Mouse (Mus musculus) naive thymus-derived CD4-positive, alpha-beta T cell, adult 2 months (primary cell): ENCODE results near the gene Anxa4.

ENCODE experiments used
- DNase-seq: peaks from one replicate; pipeline ENCODE4 v3.0.0-alpha.2; 2011; ENCODE audit warnings: low read depth

Anxa4 gene

GRCm38 (mm10) chr6:86800467-86800866, 7.1 kb upstream of the Anxa4 start:
- DNase-seq = no peak

DNA sequence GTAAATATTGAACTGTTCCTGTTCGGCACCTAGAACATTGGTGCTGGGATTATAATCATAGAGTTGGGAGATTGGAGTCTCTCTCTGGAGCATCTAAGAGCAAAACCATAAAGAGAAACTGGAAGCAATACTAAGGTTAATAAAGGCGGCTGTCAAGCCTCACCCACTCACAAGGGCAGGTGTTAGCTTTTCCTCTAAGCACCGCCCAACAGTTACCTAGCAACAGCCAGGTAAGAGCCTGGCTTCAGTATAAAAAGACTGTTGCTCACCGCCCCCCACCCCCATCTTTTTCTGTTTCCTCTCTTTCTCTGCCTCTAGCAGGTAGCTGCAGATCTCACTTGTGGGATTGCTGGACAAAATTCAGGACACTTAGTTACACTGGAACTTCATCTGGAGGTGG, 4.1 kb upstream of the Anxa4 start:
- no peak for DNase-seq

- no peak for DNase-seq
Measured at GRCm38 (mm10) chr6:86793957-86794356, 573 bp upstream of the Anxa4 start.

GRCm38 (mm10) chr6:86790351-86790943, 2.9 kb downstream of the Anxa4 start:
- no peak for DNase-seq

DNA sequence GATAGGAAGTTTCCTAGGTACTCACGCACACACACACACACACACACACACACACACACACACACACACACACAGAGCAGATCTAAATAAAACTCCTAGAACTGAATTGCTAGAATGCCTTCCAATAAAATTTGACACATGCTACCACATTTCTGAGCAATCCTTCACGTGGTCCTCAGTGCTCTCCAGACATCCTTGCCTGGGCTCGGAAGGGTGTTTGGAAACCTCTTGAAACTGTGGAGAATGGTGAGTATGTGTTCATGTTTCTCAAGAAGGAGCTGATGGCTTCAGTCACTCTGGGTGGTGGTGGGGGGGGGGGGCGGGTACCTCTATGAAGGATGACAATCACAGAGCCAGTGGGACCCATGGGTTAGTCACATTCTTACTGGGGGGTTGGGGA, 5.1 kb downstream of the Anxa4 start:
- DNase-seq = no peak

- DNase-seq = no peak
Measured at GRCm38 (mm10) chr6:86786545-86786944, 6.8 kb downstream of the Anxa4 start.

- DNase-seq = no peak
Measured at GRCm38 (mm10) chr6:86784739-86785138, 8.6 kb downstream of the Anxa4 start.

- DNase-seq = no peak
Measured at GRCm38 (mm10) chr6:86782342-86782741, 11.0 kb downstream of the Anxa4 start.

- no peak for DNase-seq
Measured at GRCm38 (mm10) chr6:86781361-86781957, 11.9 kb downstream of the Anxa4 start.

DNA sequence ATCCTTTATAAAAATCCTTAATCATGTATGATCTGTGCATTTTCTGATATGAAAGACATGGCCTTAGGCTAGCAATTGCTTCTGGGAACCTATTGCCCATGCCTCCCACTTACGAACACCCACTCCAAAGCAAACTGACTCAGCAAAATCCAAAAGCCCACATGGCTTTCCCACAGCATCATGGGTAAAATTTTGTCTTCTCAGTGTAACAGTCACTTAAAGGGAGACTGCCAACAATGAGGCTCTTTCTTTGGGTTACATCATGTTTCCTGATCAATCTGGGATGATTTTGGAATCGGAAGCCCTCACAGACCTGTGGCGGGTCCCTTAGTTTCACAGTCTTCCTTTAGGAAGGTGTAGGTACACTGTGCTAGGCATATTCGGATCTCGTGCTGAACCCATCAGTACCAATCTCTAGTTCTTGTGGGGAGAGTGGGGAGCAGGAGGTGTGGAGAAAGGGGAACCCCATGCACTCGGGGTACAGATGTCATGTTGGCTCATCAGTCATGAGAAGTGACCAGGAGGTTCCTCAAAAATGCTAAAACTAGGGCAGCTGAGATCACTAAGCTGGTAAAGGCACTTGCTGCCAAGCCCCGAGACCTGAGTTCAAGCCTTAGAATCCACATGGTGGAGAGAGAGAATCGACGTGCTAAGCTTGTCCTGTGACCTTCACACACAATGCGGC, 14.3 kb downstream of the Anxa4 start:
- no peak for DNase-seq

DNA sequence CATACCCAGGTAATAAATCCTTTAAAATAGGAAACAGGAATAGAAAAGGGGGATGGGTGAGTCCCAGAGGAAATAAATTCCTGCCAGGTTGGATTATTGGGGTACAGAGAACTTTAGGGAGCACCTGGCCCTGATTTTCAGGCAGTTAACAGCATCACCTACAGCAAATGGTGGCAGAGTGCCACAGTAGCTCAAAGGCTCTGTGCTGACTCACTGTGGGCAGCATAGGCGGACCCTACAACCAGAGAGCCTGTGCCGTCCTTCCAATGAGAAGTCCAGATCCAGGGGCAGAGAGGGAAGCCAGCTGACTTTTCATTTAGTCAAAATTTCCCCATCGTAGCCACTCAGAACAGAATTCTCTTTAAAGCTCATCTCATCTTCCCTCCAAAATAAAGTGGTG, 16.2 kb downstream of the Anxa4 start:
- no peak for DNase-seq

DNA sequence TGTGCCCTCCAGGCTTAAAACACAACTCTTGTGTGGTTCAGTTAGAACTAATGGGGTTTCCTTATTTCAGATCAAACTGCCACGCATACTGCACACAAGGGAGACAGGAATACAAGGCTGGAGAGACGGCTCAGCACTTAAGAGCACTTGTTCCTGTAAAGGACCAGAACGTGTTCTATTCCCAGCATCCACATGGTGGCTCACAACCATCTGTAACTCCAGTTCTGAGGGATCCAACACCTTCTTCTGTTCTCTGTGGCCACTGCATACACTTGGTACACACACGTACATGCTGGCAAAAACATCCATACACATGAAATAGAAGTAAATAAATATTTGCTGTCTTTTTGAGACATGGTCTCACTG, 16.7 kb downstream of the Anxa4 start:
- DNase-seq = no peak

DNA sequence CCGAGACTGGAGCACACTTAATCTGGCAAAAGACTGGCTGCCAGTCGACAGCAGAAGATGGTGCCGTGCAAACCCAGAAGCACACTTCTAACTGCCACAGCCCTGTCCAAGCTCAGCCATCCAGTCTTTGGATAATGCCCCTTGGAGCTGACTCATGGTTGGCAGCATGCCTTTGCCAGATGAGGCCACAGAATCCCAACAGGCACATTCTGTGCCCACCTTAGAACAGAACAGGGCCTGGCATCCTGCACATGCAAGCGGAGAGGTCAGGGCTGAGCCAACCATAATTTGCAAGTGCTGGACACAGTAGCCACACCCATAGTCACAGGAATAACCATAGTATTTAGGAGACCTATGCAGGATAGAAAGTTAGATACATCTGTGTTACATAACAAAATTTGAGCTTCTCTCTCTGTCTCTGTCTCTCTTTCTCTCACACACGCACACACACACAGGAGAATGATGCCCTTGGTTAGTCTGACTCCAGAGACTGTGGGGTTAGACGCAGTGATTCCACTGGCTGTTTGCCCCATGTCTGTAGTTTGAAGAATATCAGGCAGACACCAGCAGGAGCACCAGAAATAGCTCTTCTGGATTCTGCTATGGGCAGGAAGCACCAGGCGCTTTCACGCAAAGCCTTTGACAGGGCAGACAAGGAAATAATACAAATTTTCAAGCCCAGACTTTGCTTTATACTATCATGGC, 17.2 kb downstream of the Anxa4 start:
- DNase-seq = no peak

GRCm38 (mm10) chr6:86774937-86775336, 18.4 kb downstream of the Anxa4 start:
- DNase-seq = no peak

- no peak for DNase-seq
Measured at GRCm38 (mm10) chr6:86773830-86774229, 19.6 kb downstream of the Anxa4 start.

DNA sequence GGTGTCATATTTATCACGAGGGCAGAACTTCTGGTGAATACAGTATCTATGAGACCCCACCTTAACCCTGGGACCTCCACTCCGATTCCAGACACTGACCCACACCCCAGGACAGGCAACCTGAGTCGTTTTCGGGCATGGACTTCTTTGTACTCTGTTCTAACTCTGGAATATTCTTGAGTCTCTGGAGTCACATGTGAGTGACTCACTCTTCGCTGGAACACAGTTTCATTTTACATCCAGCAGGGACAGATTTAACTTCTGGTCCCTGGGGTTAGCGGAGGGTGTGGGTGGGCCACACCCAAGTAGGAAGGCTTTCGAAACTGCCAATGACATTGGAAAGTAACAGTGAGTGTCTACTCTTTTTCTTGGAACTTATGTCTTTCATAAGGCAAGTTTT, 20.8 kb downstream of the Anxa4 start:
- DNase-seq = no peak

DNA sequence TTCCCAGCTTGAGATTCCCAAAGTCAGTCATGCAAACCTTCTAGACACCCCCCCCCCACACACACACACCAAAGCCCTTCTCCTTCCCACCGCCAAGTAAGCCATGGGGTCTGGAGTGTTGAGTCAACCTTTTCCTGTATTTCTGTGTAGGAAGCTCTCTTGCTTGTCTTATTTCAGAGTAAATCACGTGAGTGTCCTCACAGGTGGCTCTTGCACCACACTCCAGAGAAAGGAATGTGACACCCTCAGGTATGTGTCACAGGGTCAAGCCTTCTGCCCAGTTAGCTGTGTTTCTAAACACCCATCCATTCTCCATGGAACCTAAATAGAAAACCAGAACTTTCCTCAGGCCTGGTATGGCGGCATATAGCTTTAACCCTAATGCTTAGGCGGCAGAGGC, 24.4 kb downstream of the Anxa4 start:
- no peak for DNase-seq

GRCm38 (mm10) chr6:86768186-86768776, 25.1 kb downstream of the Anxa4 start:
- no peak for DNase-seq

GRCm38 (mm10) chr6:86767465-86767864, 25.9 kb downstream of the Anxa4 start:
- DNase-seq = no peak

GRCm38 (mm10) chr6:86765637-86766059, 27.7 kb downstream of the Anxa4 start:
- DNase-seq = no peak

- peak; percentile 32 for DNase-seq
Measured at GRCm38 (mm10) chr6:86754105-86754863, 39.1 kb downstream of the Anxa4 start.
